Mouse (Mus musculus) hindbrain, embryonic 10.5 days (tissue): ENCODE data around the gene 1110008P14Rik. TPM values are rescaled to one million over a fixed set of nuclear protein-coding genes. Genes with fewer than 3 reads are reported as not detected.

ENCODE experiments used
- polyA plus RNA-seq: library from polyadenylated mRNA; unstranded; fragments of >200 nt; fragmentation: Nextera tagmentation; extraction: Ambion mirVana; gene quantifications from 2 replicates; pipeline ENCODE4 v1.2.1, GENCODE M21; 2016

Gene 1110008P14Rik
- polyA plus RNA-seq, 1 experiment from 2014 or later = 66.7 TPM

Other genes starting within 250 kb of the 1110008P14Rik start
- 55.6 and 68.9 TPM in 2 replicates for gene Prrc2b, start 230.9 kb downstream of the 1110008P14Rik start, polyA plus RNA-seq
- gene Pomt1, start 145.3 kb downstream of the 1110008P14Rik start, polyA plus RNA-seq = 27.1 and 27.2 TPM in 2 replicates
- 77.2 and 83.0 TPM in 2 replicates for gene Uck1, start 121.8 kb downstream of the 1110008P14Rik start, polyA plus RNA-seq
- 20.2 and 22.6 TPM in 2 replicates for gene Golga2, start 94.6 kb downstream of the 1110008P14Rik start, polyA plus RNA-seq
- gene Swi5, start 93.9 kb downstream of the 1110008P14Rik start, polyA plus RNA-seq = 488 and 544 TPM in 2 replicates
- gene Ciz1, start 29.6 kb downstream of the 1110008P14Rik start, polyA plus RNA-seq = 56.3 and 69.4 TPM in 2 replicates
- gene Dnm1, start 28.6 kb downstream of the 1110008P14Rik start, polyA plus RNA-seq = 12.3 and 17.0 TPM in 2 replicates
- not detected in 2 replicates for gene Lcn2, start 6.3 kb upstream of the 1110008P14Rik start, polyA plus RNA-seq
- 26.3 and 32.3 TPM in 2 replicates for gene Ptges2, start 14.0 kb upstream of the 1110008P14Rik start, polyA plus RNA-seq
- gene Naif1, start 68.5 kb upstream of the 1110008P14Rik start, polyA plus RNA-seq = 6.0 and 6.4 TPM in 2 replicates
- gene Slc25a25, start 69.5 kb upstream of the 1110008P14Rik start, polyA plus RNA-seq = 28.8 and 34.4 TPM in 2 replicates
- 10.9 and 11.0 TPM in 2 replicates for gene Fam102a, start 153.4 kb upstream of the 1110008P14Rik start, polyA plus RNA-seq
- 116 and 131 TPM in 2 replicates for gene Dpm2, start 188.9 kb upstream of the 1110008P14Rik start, polyA plus RNA-seq
- 1.6 and 2.5 TPM in 2 replicates for gene Pip5kl1, start 192.9 kb upstream of the 1110008P14Rik start, polyA plus RNA-seq
- gene 9430097D07Rik, start 193.7 kb upstream of the 1110008P14Rik start, polyA plus RNA-seq = 0.11 and 0.39 TPM in 2 replicates
- 19.8 and 21.0 TPM in 2 replicates for gene St6galnac4, start 205.2 kb upstream of the 1110008P14Rik start, polyA plus RNA-seq
- gene St6galnac6, start 217.8 kb upstream of the 1110008P14Rik start, polyA plus RNA-seq = 12.7 and 14.1 TPM in 2 replicates
- gene Ak1, start 239.8 kb upstream of the 1110008P14Rik start, polyA plus RNA-seq = 26.9 and 37.6 TPM in 2 replicates